Mouse (Mus musculus) thymus, adult 2 months (tissue): ENCODE data around the gene C9. TPM values are rescaled to one million over a fixed set of nuclear protein-coding genes. Genes with fewer than 3 reads are reported as not detected.

Experiments used
- DNase-seq: peaks from one replicate; pipeline ENCODE4 v3.0.0; 2021
- H3K27ac ChIP-seq: fragments of 200-500 bp; 2 replicates; pipeline ENCODE4 v1.5.1; 2012; ENCODE audit warnings: low read length, control low read depth; ENCODE audit not compliant: control insufficient read depth, insufficient read depth
- H3K27me3 ChIP-seq: fragments of 200-500 bp; 2 replicates; pipeline ENCODE4 v1.6.1; 2012; ENCODE audit warnings: mild to moderate bottlenecking, low read length, moderate library complexity, mixed read lengths; ENCODE audit not compliant: control insufficient read depth, insufficient read depth
- H3K36me3 ChIP-seq: fragments of 200-500 bp; 2 replicates; pipeline ENCODE4 v1.6.1; 2012; ENCODE audit warnings: mild to moderate bottlenecking, low read length, moderate library complexity; ENCODE audit not compliant: control insufficient read depth, insufficient read depth
- H3K4me1 ChIP-seq: fragments of 200-500 bp; replicated peaks from 2 replicates; pipeline ENCODE4 v1.6.1; 2012; ENCODE audit warnings: low read length; ENCODE audit not compliant: control insufficient read depth, insufficient read depth
- H3K4me3 ChIP-seq: fragments of 200-500 bp; 2 replicates; pipeline ENCODE4 v1.5.1; 2012; ENCODE audit warnings: mild to moderate bottlenecking, low read length, control low read depth, moderate library complexity; ENCODE audit not compliant: control insufficient read depth, insufficient read depth
- CTCF ChIP-seq: fragments of 200-500 bp; IDR thresholded peaks from 2 replicates; pipeline ENCODE4 v1.5.1; 2012; ENCODE audit warnings: mild to moderate bottlenecking, control low read depth, low read length, moderate library complexity, borderline replicate concordance; ENCODE audit not compliant: control insufficient read depth, poor library complexity, insufficient read depth; ENCODE audit errors: extremely low read depth
- POLR2A ChIP-seq: fragments of 200-500 bp; IDR thresholded peaks from 2 replicates; pipeline ENCODE4 v1.6.1; 2012; ENCODE audit warnings: mild to moderate bottlenecking, low read length, control low read depth, moderate library complexity; ENCODE audit not compliant: control insufficient read depth, poor library complexity, insufficient read depth; ENCODE audit errors: extremely low read depth
- WGBS: fragments of 180-500 bp; shearing (Covaris S2); methylation state at CpG from one replicate; pipeline ENCODE4 v1.1.7; 2018; 5-methylcytosine and 5-hydroxymethylcytosine counted together
- polyA plus RNA-seq: library from polyadenylated mRNA; depleted of rRNA; stranded (reverse); fragments of >200 nt; gene quantifications from 2 replicates; pipeline ENCODE4 v1.2.3, GENCODE M21; 2012

C9 gene
- polyA plus RNA-seq, 1 experiment: not detected

DNA sequence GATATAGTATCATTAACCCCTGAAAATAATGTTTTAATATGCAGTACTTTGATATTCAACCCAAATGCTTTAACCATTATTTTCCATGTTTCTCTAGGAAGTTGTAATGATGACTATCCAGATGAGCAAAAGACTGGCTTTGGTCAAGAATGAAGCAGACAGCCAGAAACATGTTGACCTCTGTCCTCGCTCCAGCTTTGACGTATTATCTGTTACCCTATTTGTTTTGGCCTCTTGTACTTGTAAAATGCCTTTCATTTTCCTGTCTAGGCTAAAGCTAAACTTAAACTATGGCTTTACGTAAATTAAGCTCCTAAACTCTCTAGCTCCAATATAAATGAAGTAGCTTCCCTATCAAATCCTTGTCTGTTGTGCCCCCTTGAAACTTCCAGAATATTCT, 6.4 kb upstream of the C9 start:
- H3K27me3 ChIP-seq: no peaks in the 10 kb centered on the region
- WGBS: 96% methylated on average over 3 of the region's 3 CpGs
- no peak for TF ChIP-seq CTCF
- TF ChIP-seq POLR2A: no peak
- H3K27ac ChIP-seq: no peak overlapping the region
- H3K4me1 ChIP-seq: no peaks in the 10 kb centered on the region
- no peaks in the 10 kb centered on the region for H3K36me3 ChIP-seq
- no peak for DNase-seq
- no peak overlapping the region for H3K4me3 ChIP-seq

GRCm38 (mm10) chr15:6444452-6444851, 675 bp upstream of the C9 start:
- Histone ChIP-seq H3K27me3 (no peaks in the 10 kb centered on the region), H3K4me3 (no peak overlapping the region), H3K36me3 (no peaks in the 10 kb centered on the region), H3K27ac (no peak overlapping the region), H3K4me1 (no peaks in the 10 kb centered on the region)
- TF ChIP-seq POLR2A (no peak), CTCF (no peak)
- DNase-seq: no peak
- 94% methylated on average over 2 of the region's 2 CpGs for WGBS

GRCm38 (mm10) chr15:6446181-6446580, 1.1 kb downstream of the C9 start:
- no peak overlapping the region for H3K27ac ChIP-seq
- DNase-seq: no peak
- no peak for TF ChIP-seq POLR2A
- no peak for TF ChIP-seq CTCF
- no peaks in the 10 kb centered on the region for H3K27me3 ChIP-seq
- no peak overlapping the region for H3K4me3 ChIP-seq
- no peaks in the 10 kb centered on the region for H3K4me1 ChIP-seq
- 85% methylated on average over 1 of the region's 1 CpGs for WGBS
- no peaks in the 10 kb centered on the region for H3K36me3 ChIP-seq

DNA sequence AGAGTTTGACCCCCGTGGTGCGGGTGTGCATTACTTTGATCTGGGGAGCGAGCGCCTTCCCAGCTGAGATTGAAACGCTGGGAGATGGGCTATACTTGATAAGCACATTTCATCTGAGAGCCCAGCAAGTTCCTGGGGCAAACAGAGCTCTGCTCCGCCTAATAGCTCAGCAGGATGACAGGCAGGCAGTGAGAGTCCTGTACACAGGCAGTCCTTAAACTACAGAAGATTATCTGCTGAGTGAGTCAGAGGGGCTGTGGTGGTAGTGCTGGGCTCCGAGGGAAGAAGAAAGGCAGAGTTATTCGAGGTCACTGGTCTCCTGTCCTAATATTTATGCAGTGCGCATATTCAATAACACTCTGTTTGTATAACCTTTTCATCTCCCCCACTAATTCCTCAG, 3.8 kb downstream of the C9 start:
- 79% methylated on average over 9 of the region's 9 CpGs for WGBS
- TF ChIP-seq CTCF: no peak
- Histone ChIP-seq H3K4me1 (no peaks in the 10 kb centered on the region), H3K36me3 (no peaks in the 10 kb centered on the region), H3K27ac (no peak overlapping the region), H3K4me3 (no peak overlapping the region), H3K27me3 (no peaks in the 10 kb centered on the region)
- DNase-seq: no peak

DNA sequence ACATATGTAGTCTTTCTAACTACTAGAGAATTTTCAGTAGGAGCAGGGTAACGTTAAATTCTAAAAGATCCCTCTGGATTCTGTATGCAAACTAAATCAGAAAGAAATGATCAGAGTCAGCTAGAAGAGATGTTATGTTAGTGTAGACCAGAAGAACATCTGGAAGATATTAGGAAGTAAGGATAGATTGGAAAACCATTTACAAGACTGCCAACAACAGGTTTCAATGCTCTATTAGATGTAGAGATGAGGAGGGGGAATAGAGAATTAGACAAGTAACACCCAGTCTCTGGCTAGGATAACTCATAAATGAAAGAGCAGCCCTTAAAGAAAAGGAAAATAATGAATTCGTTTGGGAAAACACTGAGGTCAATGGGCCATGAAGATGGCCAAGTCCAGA, 9.3 kb downstream of the C9 start:
- 89% methylated on average over 2 of the region's 2 CpGs for WGBS
- no peak overlapping the region for H3K4me3 ChIP-seq
- no peaks in the 10 kb centered on the region for H3K4me1 ChIP-seq
- no peaks in the 10 kb centered on the region for H3K27me3 ChIP-seq
- no peaks in the 10 kb centered on the region for H3K36me3 ChIP-seq
- H3K27ac ChIP-seq: no peak overlapping the region
- no peak for TF ChIP-seq POLR2A
- TF ChIP-seq CTCF: no peak
- DNase-seq: no peak

GRCm38 (mm10) chr15:6461381-6461780, 16.3 kb downstream of the C9 start:
- H3K4me3 ChIP-seq: no peak overlapping the region
- DNase-seq: no peak
- H3K36me3 ChIP-seq: no peaks in the 10 kb centered on the region
- H3K4me1 ChIP-seq: no peaks in the 10 kb centered on the region
- H3K27me3 ChIP-seq: no peaks in the 10 kb centered on the region
- WGBS: 95% methylated on average over 8 of the region's 8 CpGs
- H3K27ac ChIP-seq: no peak overlapping the region
- TF ChIP-seq CTCF (no peak), POLR2A (no peak)

DNA sequence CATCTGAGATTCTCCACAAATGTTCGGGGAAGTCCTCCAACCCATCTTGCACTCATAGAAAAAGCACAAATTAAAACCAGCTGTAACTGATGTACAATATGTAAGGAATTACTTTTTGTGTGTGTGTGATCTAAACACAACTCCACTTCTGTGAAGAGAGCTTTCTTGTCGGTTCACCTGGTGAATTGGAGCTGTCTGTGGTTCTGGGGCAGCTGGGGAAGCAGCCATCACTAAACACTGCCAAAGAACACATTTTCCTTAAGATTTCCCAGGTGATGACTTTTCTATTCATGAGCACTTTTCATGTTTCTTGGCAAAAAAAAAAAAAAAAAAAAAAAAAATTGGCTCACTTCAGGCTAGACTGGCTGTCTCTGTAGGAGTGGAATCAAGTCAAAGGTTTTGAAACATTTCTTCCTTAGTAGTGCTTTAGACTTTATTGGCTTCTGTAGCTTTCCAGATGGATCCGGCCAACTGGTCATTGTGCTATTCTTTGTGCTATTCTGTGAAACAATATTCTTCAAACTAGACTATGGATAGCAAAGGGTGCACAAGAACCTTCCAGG, 18.3 kb downstream of the C9 start:
- no peak for DNase-seq
- H3K27ac ChIP-seq: no peak overlapping the region
- WGBS: 92% methylated on average over 3 of the region's 3 CpGs
- no peak overlapping the region for H3K4me3 ChIP-seq
- no peaks in the 10 kb centered on the region for H3K27me3 ChIP-seq
- H3K4me1 ChIP-seq: no peaks in the 10 kb centered on the region
- TF ChIP-seq CTCF (no peak), POLR2A (no peak)
- no peaks in the 10 kb centered on the region for H3K36me3 ChIP-seq
